Mouse (Mus musculus): Measurements from ENCODE around the gene Anp32b. TPM values are rescaled to one million over a fixed set of nuclear protein-coding genes. Genes with fewer than 3 reads are reported as not detected.

Gene Anp32b
- polyA plus RNA-seq, 1 experiment: 38.6 TPM

- TF ChIP-seq POLR2A (IDR thresholded peaks at IDR 0.05; ENCODE audit: extremely low read depth, insufficient read depth, low read length) (no peak), CTCF (IDR thresholded peaks at IDR 0.05; ENCODE audit: extremely low read depth, insufficient read depth, low read length) (no peak)
- Histone ChIP-seq H3K4me3 (ENCODE audit: insufficient read depth, low read length) (no peak overlapping the region), H3K27ac (ENCODE audit: insufficient read depth, low read length) (no peak overlapping the region), H3K4me1 (ENCODE audit: control insufficient read depth, insufficient read depth, low read length) (no peaks in the 10 kb centered on the region)
These were observed 28.1 kb upstream of the Anp32b start for GRCm38 (mm10) chr4:46422625-46423024.

GRCm38 (mm10) chr4:46428903-46429499 lies 21.7 kb upstream of the Anp32b start:
- TF ChIP-seq POLR2A (IDR thresholded peaks at IDR 0.05; ENCODE audit: extremely low read depth, insufficient read depth, low read length): no peak
- TF ChIP-seq CTCF (IDR thresholded peaks at IDR 0.05; ENCODE audit: extremely low read depth, insufficient read depth, low read length): no peak
- Histone ChIP-seq H3K4me1 (ENCODE audit: control insufficient read depth, insufficient read depth, low read length) (peaks cover 2% of the 10 kb centered on the region; the same call in 1 of the 2 replicates), H3K4me3 (ENCODE audit: insufficient read depth, low read length) (no peak overlapping the region), H3K27ac (ENCODE audit: insufficient read depth, low read length) (no peak overlapping the region)

- Histone ChIP-seq H3K4me3 (ENCODE audit: insufficient read depth, low read length) (no peak overlapping the region), H3K27ac (ENCODE audit: insufficient read depth, low read length) (no peak overlapping the region), H3K4me1 (ENCODE audit: control insufficient read depth, insufficient read depth, low read length) (peaks cover 2% of the 10 kb centered on the region; the same call in 1 of the 2 replicates)
- no peak for TF ChIP-seq CTCF (IDR thresholded peaks at IDR 0.05; ENCODE audit: extremely low read depth, insufficient read depth, low read length)
- no peak for TF ChIP-seq POLR2A (IDR thresholded peaks at IDR 0.05; ENCODE audit: extremely low read depth, insufficient read depth, low read length)
These were observed 18.2 kb upstream of the Anp32b start for GRCm38 (mm10) chr4:46432339-46433036.

GRCm38 (mm10) chr4:46442501-46442900 lies 8.2 kb upstream of the Anp32b start:
- TF ChIP-seq CTCF (IDR thresholded peaks at IDR 0.05; ENCODE audit: extremely low read depth, insufficient read depth, low read length): no peak
- no peak for TF ChIP-seq POLR2A (IDR thresholded peaks at IDR 0.05; ENCODE audit: extremely low read depth, insufficient read depth, low read length)
- H3K4me1 ChIP-seq (ENCODE audit: control insufficient read depth, insufficient read depth, low read length): no peaks in the 10 kb centered on the region
- H3K27ac ChIP-seq (ENCODE audit: insufficient read depth, low read length): no peak overlapping the region

GRCm38 (mm10) chr4:46445237-46445945 lies 5.3 kb upstream of the Anp32b start:
- TF ChIP-seq CTCF (IDR thresholded peaks at IDR 0.05; ENCODE audit: extremely low read depth, insufficient read depth, low read length) (no peak), POLR2A (IDR thresholded peaks at IDR 0.05; ENCODE audit: extremely low read depth, insufficient read depth, low read length) (no peak)
- H3K4me1 ChIP-seq (ENCODE audit: control insufficient read depth, insufficient read depth, low read length): no peaks in the 10 kb centered on the region
- no peak overlapping the region for H3K27ac ChIP-seq (ENCODE audit: insufficient read depth, low read length)
- no peak overlapping the region for H3K4me3 ChIP-seq (ENCODE audit: insufficient read depth, low read length)

More at GRCm38 (mm10) chr4:46442501-46442900, 8.2 kb upstream of the Anp32b start:
- H3K4me3 ChIP-seq (ENCODE audit: insufficient read depth, low read length): no peak overlapping the region

- no peak for TF ChIP-seq POLR2A (IDR thresholded peaks at IDR 0.05; ENCODE audit: extremely low read depth, insufficient read depth, low read length)
- TF ChIP-seq CTCF (IDR thresholded peaks at IDR 0.05; ENCODE audit: extremely low read depth, insufficient read depth, low read length): no peak
- Histone ChIP-seq H3K4me1 (ENCODE audit: control insufficient read depth, insufficient read depth, low read length) (no peaks in the 10 kb centered on the region), H3K4me3 (ENCODE audit: insufficient read depth, low read length) (no peak overlapping the region), H3K27ac (ENCODE audit: insufficient read depth, low read length) (no peak overlapping the region)
These were observed 3.2 kb upstream of the Anp32b start for GRCm38 (mm10) chr4:46447461-46447860.

- Histone ChIP-seq H3K4me1 (ENCODE audit: control insufficient read depth, insufficient read depth, low read length) (peaks cover 3% of the 10 kb centered on the region), H3K4me3 (ENCODE audit: insufficient read depth, low read length) (no peak overlapping the region), H3K27ac (ENCODE audit: insufficient read depth, low read length) (no peak overlapping the region)
- TF ChIP-seq POLR2A (IDR thresholded peaks at IDR 0.05; ENCODE audit: extremely low read depth, insufficient read depth, low read length) (no peak), CTCF (IDR thresholded peaks at IDR 0.05; ENCODE audit: extremely low read depth, insufficient read depth, low read length) (no peak)
These were observed 1.8 kb upstream of the Anp32b start for GRCm38 (mm10) chr4:46448886-46449285.

GRCm38 (mm10) chr4:46450020-46450518 lies 633 bp upstream of the Anp32b start:
- TF ChIP-seq POLR2A (IDR thresholded peaks at IDR 0.05; ENCODE audit: extremely low read depth, insufficient read depth, low read length) (no peak), CTCF (IDR thresholded peaks at IDR 0.05; ENCODE audit: extremely low read depth, insufficient read depth, low read length) (no peak)

GRCm38 (mm10) chr4:46451240-46451757 lies 597 bp downstream of the Anp32b start:
- no peak for TF ChIP-seq CTCF (IDR thresholded peaks at IDR 0.05; ENCODE audit: extremely low read depth, insufficient read depth, low read length)
- TF ChIP-seq POLR2A (IDR thresholded peaks at IDR 0.05; ENCODE audit: extremely low read depth, insufficient read depth, low read length): no peak
- H3K4me1 ChIP-seq (ENCODE audit: control insufficient read depth, insufficient read depth, low read length): peaks cover 3% of the 10 kb centered on the region
- H3K4me3 ChIP-seq (ENCODE audit: insufficient read depth, low read length): peak overlapping the region; percentile 41
- H3K27ac ChIP-seq (ENCODE audit: insufficient read depth, low read length): peak overlapping the region; percentile 99

More at GRCm38 (mm10) chr4:46450020-46450518, 633 bp upstream of the Anp32b start:
- peak overlapping the region; percentile 41 for H3K4me3 ChIP-seq (ENCODE audit: insufficient read depth, low read length)
- peaks cover 3% of the 10 kb centered on the region for H3K4me1 ChIP-seq (ENCODE audit: control insufficient read depth, insufficient read depth, low read length)
- no peak overlapping the region for H3K27ac ChIP-seq (ENCODE audit: insufficient read depth, low read length)
